Mouse (Mus musculus) neural tube, embryonic 15.5 days (tissue): ENCODE data around the gene Trrap. TPM values are rescaled to one million over a fixed set of nuclear protein-coding genes. Genes with fewer than 3 reads are reported as not detected.

Experiments used
- ATAC-seq: fragments of 200-750 bp; cut with Nextera tagmentation; 2 replicates; pipeline ENCODE4 v1.8.0; 2017; ENCODE audit warnings: mild to moderate bottlenecking, moderate TSS enrichment, moderate library complexity; ENCODE audit not compliant: low FRiP score
- H3K27ac ChIP-seq: fragments of 300-500 bp; sonication (generic); replicated peaks from 2 replicates; pipeline ENCODE4 v1.5.1; 2015; ENCODE audit warnings: mild to moderate bottlenecking, inconsistent platforms
- H3K27me3 ChIP-seq: fragments of 300-500 bp; sonication (generic); replicated peaks from 2 replicates; pipeline ENCODE4 v1.6.1; 2015; ENCODE audit warnings: inconsistent platforms
- H3K36me3 ChIP-seq: fragments of 300-500 bp; sonication (generic); 2 replicates; pipeline ENCODE4 v1.6.1; 2015; ENCODE audit warnings: inconsistent platforms
- H3K4me1 ChIP-seq: fragments of 300-500 bp; sonication (generic); 2 replicates; pipeline ENCODE4 v1.6.1; 2015; ENCODE audit warnings: inconsistent platforms
- H3K4me2 ChIP-seq: fragments of 300-500 bp; sonication (generic); 2 replicates; pipeline ENCODE4 v1.6.1; 2015; ENCODE audit warnings: inconsistent platforms, mild to moderate bottlenecking, moderate library complexity
- H3K4me3 ChIP-seq: fragments of 300-500 bp; sonication (generic); replicated peaks from 2 replicates; pipeline ENCODE4 v1.5.1; 2015; ENCODE audit warnings: mild to moderate bottlenecking, inconsistent platforms
- H3K9ac ChIP-seq: fragments of 300-500 bp; sonication (generic); replicated peaks from 2 replicates; pipeline ENCODE4 v1.6.1; 2015; ENCODE audit warnings: mild to moderate bottlenecking, inconsistent platforms
- H3K9me3 ChIP-seq: fragments of 300-500 bp; sonication (generic); replicated peaks from 2 replicates; pipeline ENCODE4 v1.6.1; 2016; ENCODE audit warnings: inconsistent platforms
- WGBS: fragments of 180-500 bp; shearing (Covaris S2); methylation state at CpG from one replicate; pipeline ENCODE4 v1.1.7; 2015; ENCODE audit warnings: mixed read lengths; 5-methylcytosine and 5-hydroxymethylcytosine counted together
- microRNA-seq: library from miRNA; unstranded; fragments of <30 nt; microRNA quantifications from one replicate; pipeline ENCODE4, GENCODE M21; 2017
- polyA plus RNA-seq: library from polyadenylated mRNA; unstranded; fragments of >200 nt; fragmentation: Nextera tagmentation; extraction: Ambion mirVana; gene quantifications from 2 replicates; pipeline ENCODE4 v1.2.1, GENCODE M21; 2015

Gene Trrap
- polyA plus RNA-seq, 1 experiment from 2014 or later: 64.5 TPM

- WGBS: 67% methylated on average over 10 of the region's 10 CpGs
- no peak overlapping the region for H3K27ac ChIP-seq
- no peaks in the 10 kb centered on the region for H3K4me1 ChIP-seq
- H3K27me3 ChIP-seq: no peaks in the 10 kb centered on the region
- no peak for ATAC-seq
- H3K9ac ChIP-seq: no peak overlapping the region
- H3K4me2 ChIP-seq: no peak overlapping the region
- H3K4me3 ChIP-seq: no peak overlapping the region
- peaks cover 24% of the 10 kb centered on the region; the same call in 1 of the 2 replicates for H3K36me3 ChIP-seq
- H3K9me3 ChIP-seq: no peaks in the 10 kb centered on the region
Measured at GRCm38 (mm10) chr5:144901791-144902190, 134.3 kb downstream of the Trrap start.

- no peak overlapping the region for H3K4me3 ChIP-seq
- H3K36me3 ChIP-seq: peaks cover 15% of the 10 kb centered on the region; the same call in 1 of the 2 replicates
- 84% methylated on average over 12 of the region's 12 CpGs for WGBS
- H3K4me2 ChIP-seq: no peak overlapping the region
- no peaks in the 10 kb centered on the region for H3K4me1 ChIP-seq
- ATAC-seq: no peak
- no peak overlapping the region for H3K9ac ChIP-seq
- H3K9me3 ChIP-seq: no peaks in the 10 kb centered on the region
- no peak overlapping the region for H3K27ac ChIP-seq
- no peaks in the 10 kb centered on the region for H3K27me3 ChIP-seq
Measured at GRCm38 (mm10) chr5:144904356-144905134, 137.0 kb downstream of the Trrap start.

GRCm38 (mm10) chr5:144907591-144907990, 140.1 kb downstream of the Trrap start:
- H3K4me3 ChIP-seq: no peak overlapping the region
- no peak for ATAC-seq
- H3K9me3 ChIP-seq: no peaks in the 10 kb centered on the region
- no peaks in the 10 kb centered on the region for H3K36me3 ChIP-seq
- no peak overlapping the region for H3K4me2 ChIP-seq
- no peaks in the 10 kb centered on the region for H3K27me3 ChIP-seq
- whole genome bisulfite sequencing: 76% methylated on average over 2 of the region's 2 CpGs
- H3K4me1 ChIP-seq: peaks cover 16% of the 10 kb centered on the region
- no peak overlapping the region for H3K9ac ChIP-seq
- no peak overlapping the region for H3K27ac ChIP-seq

Small RNA genes within 50 kb of the gene (microRNA-seq; reads per million reads assigned to microRNA genes)
- gene Mir7039: 0.52 reads per million

Other genes starting within 250 kb of the Trrap start
- 13.5 and 15.1 TPM in 2 replicates for gene Nptx2, start 221.8 kb upstream of the Trrap start, polyA plus RNA-seq
- gene Tmem130, start 5.9 kb upstream of the Trrap start, polyA plus RNA-seq: 359 and 415 TPM in 2 replicates
- 22.4 and 23.7 TPM in 2 replicates for gene Smurf1, start 198.1 kb downstream of the Trrap start, polyA plus RNA-seq